20 mouse cellular contexts compared by ENCODE assay signal in the genomic region with DNA sequence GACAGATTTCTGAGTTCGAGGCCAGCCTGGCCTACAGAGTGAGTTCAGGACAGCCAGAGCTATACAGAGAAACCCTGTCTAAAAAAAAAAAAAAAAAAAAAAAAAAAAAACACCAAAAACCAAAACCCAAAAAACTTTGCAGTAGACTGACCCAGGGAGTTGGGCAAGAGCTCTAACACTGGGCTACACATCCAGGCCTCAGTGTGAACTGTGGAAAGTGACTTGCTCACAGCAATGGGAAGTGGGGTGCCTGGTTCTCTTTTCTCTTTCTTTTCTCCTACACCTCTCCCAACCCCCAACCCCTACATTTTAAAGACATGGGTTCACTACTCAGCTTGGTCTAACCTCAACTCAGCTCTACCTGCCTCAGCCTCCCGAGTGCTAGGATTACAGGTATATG. TPM values are rescaled to one million over a fixed set of nuclear protein-coding genes. Genes with fewer than 3 reads are reported as not detected.
"Had no signal": no experiment of that assay in that cellular context is flagged by ENCODE, and none has a peak within 500 bp of the region (broad histone marks: within the 10 kb centered on the region; RNA-seq: fewer than 3 reads in every experiment).

No protein-coding gene starts in this region.

- H3K9ac ChIP-seq: neural tube, embryonic 13.5 days; neural tube, embryonic 15.5 days; stomach, embryonic 15.5 days had no signal

- H3K27ac ChIP-seq: neural tube, embryonic 13.5 days; neural tube, embryonic 15.5 days; stomach, embryonic 15.5 days; stomach, postnatal 0 days had no signal

- H3K27me3 ChIP-seq: neural tube, embryonic 13.5 days; neural tube, embryonic 15.5 days; stomach, embryonic 15.5 days had no signal

- H3K36me3 ChIP-seq: neural tube, embryonic 13.5 days; neural tube, embryonic 15.5 days; stomach, embryonic 15.5 days had no signal

- H3K9me3 ChIP-seq: neural tube, embryonic 13.5 days; neural tube, embryonic 15.5 days; stomach, embryonic 15.5 days had no signal

- DNase-seq: retina, postnatal 1 day; right cerebral cortex, adult 18-20 months; right cerebral cortex, postnatal 14 days; right cerebral cortex, postnatal 25 days; right cerebral cortex, postnatal 4 days; spleen, adult 18-20 months; thymus, adult 18-20 months; thymus, adult 2 months; thymus, postnatal 14 days; thymus, postnatal 25 days; thymus, postnatal 36 days; thymus, postnatal 4 days had no signal

- H3K4me3 ChIP-seq: neural tube, embryonic 13.5 days; neural tube, embryonic 15.5 days; stomach, embryonic 15.5 days had no signal

- H3K4me1 ChIP-seq: neural tube, embryonic 13.5 days; neural tube, embryonic 15.5 days; stomach, embryonic 15.5 days had no signal

- H3K4me2 ChIP-seq: neural tube, embryonic 13.5 days; neural tube, embryonic 15.5 days; stomach, embryonic 15.5 days had no signal

RNA-seq across cellular contexts. Expression of gene Tepp, which starts 48.2 kb away (rescaled TPM):
- total RNA-seq: neutrophil, adult 5-6 weeks had no signal
- polyA plus RNA-seq: small intestine, adult 2 months; stomach, embryonic 14.5 days; stomach, embryonic 16.5 days; stomach, postnatal 0 days had no signal
